Mouse (Mus musculus) C2C12 (cell line): ENCODE data around the gene Lpp.

ENCODE experiments used
- CTCF ChIP-seq: IDR thresholded peaks from one replicate; pipeline ENCODE4 v1.5.1; 2011; ENCODE audit not compliant: control insufficient read depth, insufficient read depth, insufficient read length
- MYOD1 ChIP-seq: IDR thresholded peaks from one replicate; pipeline ENCODE4 v1.6.1; 2011; ENCODE audit warnings: low read depth; ENCODE audit not compliant: control insufficient read depth, insufficient read length

- TF ChIP-seq CTCF (no peak), MYOD1 (no peak)
These were observed 41.8 kb downstream of the Lpp start for GRCm38 (mm10) chr16:24435115-24435553.
